Mouse (Mus musculus): ENCODE results near the gene Ccnb1. TPM values are rescaled to one million over a fixed set of nuclear protein-coding genes. Genes with fewer than 3 reads are reported as not detected.
"Not testable (repeated sequence)": the region's sequence is repeated elsewhere in the genome, so short reads cannot be mapped to it uniquely, and the experiment has no call there.

The Ccnb1 gene
- polyA plus RNA-seq, 1 experiment from 2014 or later: 191 TPM

- H3K27ac ChIP-seq (replicated peaks): no peak overlapping the region
- H3K4me2 ChIP-seq: no peak overlapping the region
- H3K9me3 ChIP-seq: no peaks in the 10 kb centered on the region
- peaks cover 20% of the 10 kb centered on the region for H3K4me1 ChIP-seq
- H3K9ac ChIP-seq: no peak overlapping the region
- ATAC-seq (ENCODE audit: extremely low read depth, insufficient number of reproducible peaks, low FRiP score, low TSS enrichment): no peak
- no peaks in the 10 kb centered on the region for H3K27me3 ChIP-seq (replicated peaks)
- peaks cover 38% of the 10 kb centered on the region for H3K36me3 ChIP-seq
- WGBS: 87% methylated on average over 2 of the region's 2 CpGs
- no peak overlapping the region for H3K4me3 ChIP-seq
Measured at GRCm38 (mm10) chr13:100732756-100733155, 53.6 kb downstream of the Ccnb1 start.

GRCm38 (mm10) chr13:100731462-100732046, 54.8 kb downstream of the Ccnb1 start:
- H3K4me3 ChIP-seq: peak overlapping the region; percentile 75

GRCm38 (mm10) chr13:100730861-100731176, 55.6 kb downstream of the Ccnb1 start, which contains the start of gene Cdk7:
Gene Cdk7, minus strand, starts transcription at chr13:100730939.
- H3K27ac ChIP-seq (replicated peaks): peak within 1 kb of the TSS; percentile 98
- peak within 1 kb of the TSS; percentile 94 for H3K9ac ChIP-seq
- ATAC-seq (ENCODE audit: extremely low read depth, insufficient number of reproducible peaks, low FRiP score, low TSS enrichment): peak; percentile 95
- no peaks in the 10 kb centered on the region for H3K9me3 ChIP-seq
- H3K4me3 ChIP-seq: peak within 1 kb of the TSS; percentile 75
- no peaks in the 10 kb centered on the region for H3K27me3 ChIP-seq (replicated peaks)
- peak within 1 kb of the TSS; percentile 69 for H3K4me2 ChIP-seq
- H3K36me3 ChIP-seq: peaks cover 43% of the 10 kb centered on the region
- peaks cover 31% of the 10 kb centered on the region for H3K4me1 ChIP-seq
- WGBS: 0% methylated on average over 19 of the region's 19 CpGs

More at GRCm38 (mm10) chr13:100731462-100732046, 54.8 kb downstream of the Ccnb1 start:
- not testable (repeated sequence) for H3K27me3 ChIP-seq (replicated peaks); H3K9ac ChIP-seq; H3K9me3 ChIP-seq; ATAC-seq (ENCODE audit: extremely low read depth, insufficient number of reproducible peaks, low FRiP score, low TSS enrichment)
- H3K4me2 ChIP-seq: peak overlapping the region; percentile 69
- peak overlapping the region; percentile 98; the same call in 1 of the 2 replicates for H3K27ac ChIP-seq (replicated peaks)
- WGBS: 89% methylated on average over 6 of the region's 6 CpGs
- peaks cover 26% of the 10 kb centered on the region for H3K4me1 ChIP-seq
- peaks cover 44% of the 10 kb centered on the region for H3K36me3 ChIP-seq

- peaks cover 36% of the 10 kb centered on the region for H3K4me1 ChIP-seq
- peak overlapping the region; percentile 94 for H3K9ac ChIP-seq
- no peaks in the 10 kb centered on the region for H3K27me3 ChIP-seq (replicated peaks)
- H3K4me2 ChIP-seq: peak overlapping the region; percentile 69
- peak overlapping the region; percentile 75 for H3K4me3 ChIP-seq
- H3K27ac ChIP-seq (replicated peaks): peak overlapping the region; percentile 98
- H3K36me3 ChIP-seq: peaks cover 41% of the 10 kb centered on the region
- no peak; the same call in 1 of the 2 replicates for ATAC-seq (ENCODE audit: extremely low read depth, insufficient number of reproducible peaks, low FRiP score, low TSS enrichment)
- H3K9me3 ChIP-seq: no peaks in the 10 kb centered on the region
- under 1% methylated on average over 30 of the region's 30 CpGs for WGBS
Measured at GRCm38 (mm10) chr13:100730153-100730860, 56.1 kb downstream of the Ccnb1 start.

Other genes with a start within 250 kb of the Ccnb1 start
- 2.5 and 2.6 TPM in 2 replicates for gene Ocln, start 233.9 kb downstream of the Ccnb1 start, polyA plus RNA-seq (2015; fragmentation: Nextera tagmentation; extraction: Ambion mirVana)
- 4.0 TPM in 2 replicates for gene Marveld2, start 169.6 kb downstream of the Ccnb1 start, polyA plus RNA-seq (2015; fragmentation: Nextera tagmentation; extraction: Ambion mirVana)
- gene Ak6, start 135.6 kb downstream of the Ccnb1 start, polyA plus RNA-seq (2015; fragmentation: Nextera tagmentation; extraction: Ambion mirVana): 230 and 262 TPM in 2 replicates
- gene Rad17, start 135.5 kb downstream of the Ccnb1 start, polyA plus RNA-seq (2015; fragmentation: Nextera tagmentation; extraction: Ambion mirVana): 22.2 and 22.9 TPM in 2 replicates
- 7.1 and 7.8 TPM in 2 replicates for gene Taf9, start 135.0 kb downstream of the Ccnb1 start, polyA plus RNA-seq (2015; fragmentation: Nextera tagmentation; extraction: Ambion mirVana)
- 3.8 and 4.1 TPM in 2 replicates for gene Ccdc125, start 116.9 kb downstream of the Ccnb1 start, polyA plus RNA-seq (2015; fragmentation: Nextera tagmentation; extraction: Ambion mirVana)
- gene Cdk7, start 55.6 kb downstream of the Ccnb1 start, polyA plus RNA-seq (2015; fragmentation: Nextera tagmentation; extraction: Ambion mirVana): 64.1 and 69.7 TPM in 2 replicates
- gene Mrps36, start 41.9 kb downstream of the Ccnb1 start, polyA plus RNA-seq (2015; fragmentation: Nextera tagmentation; extraction: Ambion mirVana): 236 and 248 TPM in 2 replicates
- 19.2 and 20.4 TPM in 2 replicates for gene Cenph, start 10.7 kb downstream of the Ccnb1 start, polyA plus RNA-seq (2015; fragmentation: Nextera tagmentation; extraction: Ambion mirVana)
- gene Slc30a5, start 46.9 kb upstream of the Ccnb1 start, polyA plus RNA-seq (2015; fragmentation: Nextera tagmentation; extraction: Ambion mirVana): 31.0 and 31.3 TPM in 2 replicates